ENCODE assay signal across 8 mouse cellular contexts in genomic region chr11:69415327-69415667, GRCm38 (mm10). TPM values are rescaled to one million over a fixed set of nuclear protein-coding genes. Genes with fewer than 3 reads are reported as not detected.
DNase-seq lines count a peak whose midpoint lies in the region; ATAC-seq and TF ChIP-seq lines count a peak whose summit lies in the region.

No protein-coding gene starts in this region.

- TF ChIP-seq POLR2A in thymus, adult 2 months (IDR thresholded peaks at IDR 0.05; ENCODE audit: control insufficient read depth, extremely low read depth, insufficient read depth, low read length, poor library complexity), result no peak

- H3K4me3 ChIP-seq in thymus, adult 2 months (ENCODE audit: control insufficient read depth, insufficient read depth, low read length), result peak overlapping the region; percentile 89
- peak overlapping the region; percentile 65 for H3K4me3 ChIP-seq in intestine, embryonic 16.5 days (ENCODE audit: low read length)
- H3K4me3 ChIP-seq in liver, embryonic 16.5 days (ENCODE audit: low read depth, low read length), result peak overlapping the region; percentile 60

- 2% methylated on average over 3 of the region's 3 CpGs for WGBS in thymus, adult 2 months
- WGBS in intestine, embryonic 16.5 days, result 0% methylated on average over 3 of the region's 3 CpGs
- 9% methylated on average over 3 of the region's 3 CpGs for WGBS in liver, embryonic 16.5 days (ENCODE audit: insufficient replicate concordance)

- H3K36me3 ChIP-seq in thymus, adult 2 months (ENCODE audit: control insufficient read depth, insufficient read depth, low read length), result no peaks in the 10 kb centered on the region
- H3K36me3 ChIP-seq in intestine, embryonic 16.5 days (ENCODE audit: control insufficient read depth, insufficient read depth, low read length), result no peaks in the 10 kb centered on the region
- H3K36me3 ChIP-seq in liver, embryonic 16.5 days (ENCODE audit: control insufficient read depth, insufficient read depth), result no peaks in the 10 kb centered on the region

- no peaks in the 10 kb centered on the region for H3K27me3 ChIP-seq in thymus, adult 2 months (ENCODE audit: control insufficient read depth, insufficient read depth, low read length)
- no peaks in the 10 kb centered on the region for H3K27me3 ChIP-seq in intestine, embryonic 16.5 days (replicated peaks; ENCODE audit: control insufficient read depth, insufficient read depth, low read length)
- H3K27me3 ChIP-seq in liver, embryonic 16.5 days (ENCODE audit: control insufficient read depth, insufficient read depth, low read depth, low read length), result peaks cover 34% of the 10 kb centered on the region

- peak overlapping the region; percentile 97 for H3K4me2 ChIP-seq in intestine, embryonic 16.5 days (ENCODE audit: low read depth, low read length)
- peak overlapping the region; percentile 54 for H3K4me2 ChIP-seq in liver, embryonic 16.5 days (ENCODE audit: low read depth, low read length)

- peaks cover 64% of the 10 kb centered on the region for H3K4me1 ChIP-seq in thymus, adult 2 months (replicated peaks; ENCODE audit: control insufficient read depth, insufficient read depth, low read length)
- H3K4me1 ChIP-seq in intestine, embryonic 16.5 days (ENCODE audit: control insufficient read depth, insufficient read depth, low read length), result peaks cover 49% of the 10 kb centered on the region
- H3K4me1 ChIP-seq in liver, embryonic 16.5 days (ENCODE audit: control insufficient read depth, low read depth, low read length), result peaks cover 71% of the 10 kb centered on the region

- H3K9me3 ChIP-seq in intestine, embryonic 16.5 days (ENCODE audit: control insufficient read depth, low read length), result no peaks in the 10 kb centered on the region
- no peaks in the 10 kb centered on the region for H3K9me3 ChIP-seq in liver, embryonic 16.5 days (replicated peaks; ENCODE audit: control insufficient read depth, low read length)

- ATAC-seq in intestine, embryonic 16.5 days, result no peak
- peak; percentile 6; the same call in 1 of the 2 replicates for ATAC-seq in liver, embryonic 16.5 days (ENCODE audit: low read depth)

- peak overlapping the region; percentile 90 for H3K27ac ChIP-seq in thymus, adult 2 months (ENCODE audit: control insufficient read depth, insufficient read depth, low read length)
- H3K27ac ChIP-seq in intestine, embryonic 16.5 days (ENCODE audit: low read length), result peak overlapping the region; percentile 96
- H3K27ac ChIP-seq in liver, embryonic 16.5 days (ENCODE audit: low read length), result peak overlapping the region; percentile 83

- no peak for DNase-seq in thymus, adult 2 months
- no peak for DNase-seq in thymus, postnatal 14 days
- peak; percentile 87 to 90 for DNase-seq in cerebellum, postnatal 14 days
- DNase-seq in gastrocnemius, postnatal 25 days, result peak; percentile 90
- DNase-seq in retina, postnatal 7 days (ENCODE audit: low read depth, low spot score), result peak; percentile 74
- no peak for DNase-seq in right cerebral cortex, postnatal 25 days

- peak overlapping the region; percentile 74 for H3K9ac ChIP-seq in intestine, embryonic 16.5 days (ENCODE audit: low read depth, low read length)
- peak overlapping the region; percentile 55 for H3K9ac ChIP-seq in liver, embryonic 16.5 days (ENCODE audit: low read depth, low read length)

- no peak for TF ChIP-seq CTCF in thymus, adult 2 months (IDR thresholded peaks at IDR 0.05; ENCODE audit: borderline replicate concordance, control insufficient read depth, extremely low read depth, insufficient read depth, low read length, poor library complexity)

RNA-seq across cellular contexts. Expression of gene Kdm6b, which starts 1.8 kb away (rescaled TPM):
- 61.0 and 77.3 TPM in 2 replicates for polyA plus RNA-seq in thymus, adult 2 months (2012; rRNA removed)
- total RNA-seq in gastrocnemius, postnatal 25 days (2021), result 10 to 100 TPM; 23.9 to 27.7 TPM
- 17.6 and 18.8 TPM in 2 replicates for polyA plus RNA-seq in intestine, embryonic 16.5 days (2015; fragmentation: Nextera tagmentation; extraction: Ambion mirVana)
- 4.1 and 4.3 TPM in 2 replicates for polyA plus RNA-seq in liver, embryonic 16.5 days (2015; fragmentation: Nextera tagmentation; extraction: Ambion mirVana)

RNA-seq across cellular contexts. Expression of gene Tmem88, which starts 17.3 kb away (rescaled TPM):
- polyA plus RNA-seq in thymus, adult 2 months (2012; rRNA removed), result 7.3 and 9.3 TPM in 2 replicates
- 1 to 10 TPM; 6.1 to 7.0 TPM for total RNA-seq in gastrocnemius, postnatal 25 days (2021)
- polyA plus RNA-seq in intestine, embryonic 16.5 days (2015; fragmentation: Nextera tagmentation; extraction: Ambion mirVana), result 30.8 and 31.0 TPM in 2 replicates
- 7.1 and 7.8 TPM in 2 replicates for polyA plus RNA-seq in liver, embryonic 16.5 days (2015; fragmentation: Nextera tagmentation; extraction: Ambion mirVana)

RNA-seq across cellular contexts. Expression of gene Cyb5d1, which starts 19.9 kb away (rescaled TPM):
- polyA plus RNA-seq in thymus, adult 2 months (2012; rRNA removed), result 37.2 and 41.5 TPM in 2 replicates
- 10 to 100 TPM; 26.5 to 26.9 TPM for total RNA-seq in gastrocnemius, postnatal 25 days (2021)
- 22.6 and 24.0 TPM in 2 replicates for polyA plus RNA-seq in intestine, embryonic 16.5 days (2015; fragmentation: Nextera tagmentation; extraction: Ambion mirVana)
- 9.5 and 9.9 TPM in 2 replicates for polyA plus RNA-seq in liver, embryonic 16.5 days (2015; fragmentation: Nextera tagmentation; extraction: Ambion mirVana)

RNA-seq across cellular contexts. Expression of gene Naa38, which starts 20.0 kb away (rescaled TPM):
- polyA plus RNA-seq in thymus, adult 2 months (2012; rRNA removed), result 139 and 170 TPM in 2 replicates
- total RNA-seq in gastrocnemius, postnatal 25 days (2021), result 10 to 100 TPM; 60.4 to 65.0 TPM
- polyA plus RNA-seq in intestine, embryonic 16.5 days (2015; fragmentation: Nextera tagmentation; extraction: Ambion mirVana), result 168 and 170 TPM in 2 replicates
- 73.4 and 76.8 TPM in 2 replicates for polyA plus RNA-seq in liver, embryonic 16.5 days (2015; fragmentation: Nextera tagmentation; extraction: Ambion mirVana)

RNA-seq across cellular contexts. Expression of gene Chd3, which starts 46.1 kb away (rescaled TPM):
- 278 and 280 TPM in 2 replicates for polyA plus RNA-seq in thymus, adult 2 months (2012; rRNA removed)
- total RNA-seq in gastrocnemius, postnatal 25 days (2021), result 10 to 100 TPM; 12.0 to 13.9 TPM
- polyA plus RNA-seq in intestine, embryonic 16.5 days (2015; fragmentation: Nextera tagmentation; extraction: Ambion mirVana), result 33.4 and 35.5 TPM in 2 replicates
- 5.0 and 5.7 TPM in 2 replicates for polyA plus RNA-seq in liver, embryonic 16.5 days (2015; fragmentation: Nextera tagmentation; extraction: Ambion mirVana)

Comparison
In these comparisons a context has a peak if more than half of its experiments do, and no peak if none do; other contexts are left out.
1. DNase-seq: peak in cerebellum, postnatal 14 days (2 of 2), gastrocnemius, postnatal 25 days (single experiment) and retina, postnatal 7 days (single experiment); none in thymus, adult 2 months (single experiment), thymus, postnatal 14 days (single experiment) and right cerebral cortex, postnatal 25 days (single experiment).
2. Peak in every context shown above with its lines, with median percentiles within 50 percentile points of each other: H3K27ac ChIP-seq and H3K4me3 ChIP-seq.